Mouse (Mus musculus) c-Kit-negative CD71-positive TER-119-positive erythroid progenitor cells, embryonic 14.5 days (primary cell): ENCODE results near the gene Flt3l.
"Not testable (repeated sequence)": the region's sequence is repeated elsewhere in the genome, so short reads cannot be mapped to it uniquely, and the experiment has no call there.

ENCODE experiments used
- DNase-seq: peaks from one replicate; pipeline ENCODE4 v3.0.0-alpha.2; 2013; ENCODE audit warnings: low read depth, low spot score

Flt3l gene

GRCm38 (mm10) chr7:45125144-45125600, 11.1 kb downstream of the Flt3l start:
- no peak for DNase-seq

- DNase-seq, result peak; percentile 99
Measured at GRCm38 (mm10) chr7:45124224-45125143, 11.7 kb downstream of the Flt3l start, which contains the start of gene Rps11. Rps11 (minus strand) TSS chr7:45124439.

GRCm38 (mm10) chr7:45123186-45123570, 13.1 kb downstream of the Flt3l start:
- DNase-seq, result no peak

GRCm38 (mm10) chr7:45122561-45123185, 13.6 kb downstream of the Flt3l start:
- DNase-seq, result no peak

- no peak for DNase-seq
Measured at GRCm38 (mm10) chr7:45121966-45122365, 14.3 kb downstream of the Flt3l start.

GRCm38 (mm10) chr7:45121404-45121803, 14.8 kb downstream of the Flt3l start:
- DNase-seq, result no peak

GRCm38 (mm10) chr7:45119780-45120709, 16.2 kb downstream of the Flt3l start:
- DNase-seq, result no peak

GRCm38 (mm10) chr7:45118336-45118735, 17.9 kb downstream of the Flt3l start:
- no peak for DNase-seq

- no peak for DNase-seq
Measured at GRCm38 (mm10) chr7:45117566-45117965, 18.7 kb downstream of the Flt3l start.

GRCm38 (mm10) chr7:45113476-45113875, 22.8 kb downstream of the Flt3l start:
- DNase-seq, result no peak

GRCm38 (mm10) chr7:45112529-45112928, 23.7 kb downstream of the Flt3l start:
- DNase-seq, result no peak

GRCm38 (mm10) chr7:45111940-45112339, 24.3 kb downstream of the Flt3l start:
- no peak for DNase-seq

- not testable (repeated sequence) for DNase-seq
Measured at GRCm38 (mm10) chr7:45110089-45110488, 26.1 kb downstream of the Flt3l start.

- DNase-seq, result no peak
Measured at GRCm38 (mm10) chr7:45107052-45107645, 29.1 kb downstream of the Flt3l start.

- DNase-seq, result no peak
Measured at GRCm38 (mm10) chr7:45106441-45106840, 29.8 kb downstream of the Flt3l start.

- DNase-seq, result no peak
Measured at GRCm38 (mm10) chr7:45105491-45105890, 30.7 kb downstream of the Flt3l start.

GRCm38 (mm10) chr7:45104941-45105340, 31.3 kb downstream of the Flt3l start:
- no peak for DNase-seq

- DNase-seq, result no peak
Measured at GRCm38 (mm10) chr7:45103652-45104180, 32.5 kb downstream of the Flt3l start, which contains the start of gene Fcgrt. Fcgrt (minus strand) TSS chr7:45103851.

- no peak for DNase-seq
Measured at GRCm38 (mm10) chr7:45102940-45103585, 33.2 kb downstream of the Flt3l start.

GRCm38 (mm10) chr7:45102441-45102840, 33.8 kb downstream of the Flt3l start:
- DNase-seq, result no peak
